8 mouse cellular contexts compared by ENCODE assay signal in genomic region chr8:83901566-83902485, GRCm38 (mm10). TPM values are rescaled to one million over a fixed set of nuclear protein-coding genes. Genes with fewer than 3 reads are reported as not detected.
DNase-seq lines count a peak whose midpoint lies in the region; TF ChIP-seq lines count a peak whose summit lies in the region.

No protein-coding gene starts in this region.

- peak overlapping the region; percentile 96 for H3K27ac ChIP-seq in limb, embryonic 10.5 days
- H3K27ac ChIP-seq in olfactory bulb, adult 2 months (ENCODE audit: insufficient read depth, low read depth, low read length) = peak overlapping the region; percentile 36; the same call in 1 of the 2 replicates

- peaks cover under 1% of the 10 kb centered on the region; the same call in 1 of the 2 replicates for H3K27me3 ChIP-seq in limb, embryonic 10.5 days (ENCODE audit: low read depth, poor library complexity, severe bottlenecking)

- 12% methylated on average over 14 of the region's 14 CpGs for WGBS in limb, embryonic 10.5 days
- 19% methylated on average over 14 of the region's 14 CpGs for WGBS in olfactory bulb, adult 2 months

- H3K36me3 ChIP-seq in limb, embryonic 10.5 days = peaks cover 11% of the 10 kb centered on the region

- no peak for TF ChIP-seq POLR2A in olfactory bulb, adult 2 months (IDR thresholded peaks at IDR 0.05; ENCODE audit: insufficient read depth, low read depth, low read length)

- no peak for TF ChIP-seq CTCF in olfactory bulb, adult 2 months (IDR thresholded peaks at IDR 0.05; ENCODE audit: insufficient read depth, low read depth, low read length)

- H3K4me3 ChIP-seq in limb, embryonic 10.5 days = peak overlapping the region; percentile 95
- peak overlapping the region; percentile 80 for H3K4me3 ChIP-seq in olfactory bulb, adult 2 months (ENCODE audit: insufficient read depth, low read depth, low read length)

- H3K4me1 ChIP-seq in limb, embryonic 10.5 days = peaks cover 79% of the 10 kb centered on the region
- peaks cover 45% of the 10 kb centered on the region for H3K4me1 ChIP-seq in olfactory bulb, adult 2 months (ENCODE audit: control insufficient read depth, insufficient read depth, low read length)

- peak; percentile 55 for DNase-seq in embryo, embryonic 10.5 days (ENCODE audit: low spot score)
- no peak for DNase-seq in embryo, embryonic 10 days (ENCODE audit: low spot score)
- peak; percentile 58 for DNase-seq in right cerebral cortex, postnatal 4 days
- no peak for DNase-seq in right cerebral cortex, adult 18-20 months
- DNase-seq in limb, embryonic 10.5 days (ENCODE audit: low spot score) = peak; percentile 46
- DNase-seq in gastrocnemius, adult 8-10 months (ENCODE audit: low spot score in 2 of 2) = no peak
- no peak for DNase-seq in adrenal gland, postnatal 14 days

- H3K9me3 ChIP-seq in limb, embryonic 10.5 days (replicated peaks) = no peaks in the 10 kb centered on the region

RNA-seq across cellular contexts. Expression of gene Adgrl1, which starts 1.9 kb away (rescaled TPM):
- 12.3 and 16.2 TPM in 2 replicates for polyA plus RNA-seq in limb, embryonic 10.5 days (2016; fragmentation: Nextera tagmentation; extraction: Ambion mirVana)
- 113 TPM in 1 of 2 replicates, not detected in the other for polyA plus RNA-seq in olfactory bulb, adult 2 months (2012; ENCODE audit: insufficient read depth, insufficient read length, low replicate concordance, missing spikeins)
- total RNA-seq in gastrocnemius, adult 8-10 months (2022) = 10 to 100 TPM in 2 of 4 experiments, 1 to 10 TPM in 2; 9.8 to 17.5 (median 12.5) TPM
- 63.1 and 64.1 TPM in 2 replicates for total RNA-seq in adrenal gland, postnatal 14 days (2021)

RNA-seq across cellular contexts. Expression of gene Gm10644, which starts 53.2 kb away (rescaled TPM):
- polyA plus RNA-seq in limb, embryonic 10.5 days (2016; fragmentation: Nextera tagmentation; extraction: Ambion mirVana) = 0.58 and 0.70 TPM in 2 replicates
- not detected in 2 replicates for polyA plus RNA-seq in olfactory bulb, adult 2 months (2012; ENCODE audit: insufficient read depth, insufficient read length, low replicate concordance, missing spikeins)
- under 1 TPM; 0.24 to 0.94 (median 0.58) TPM for total RNA-seq in gastrocnemius, adult 8-10 months (2022)
- total RNA-seq in adrenal gland, postnatal 14 days (2021) = 1.1 and 1.4 TPM in 2 replicates

RNA-seq across cellular contexts. Expression of gene Asf1b, which starts 53.5 kb away (rescaled TPM):
- 94.6 and 101 TPM in 2 replicates for polyA plus RNA-seq in limb, embryonic 10.5 days (2016; fragmentation: Nextera tagmentation; extraction: Ambion mirVana)
- polyA plus RNA-seq in olfactory bulb, adult 2 months (2012; ENCODE audit: insufficient read depth, insufficient read length, low replicate concordance, missing spikeins) = not detected in 2 replicates
- total RNA-seq in gastrocnemius, adult 8-10 months (2022) = under 1 TPM; 0.31 to 0.56 (median 0.41) TPM
- 9.7 and 10.7 TPM in 2 replicates for total RNA-seq in adrenal gland, postnatal 14 days (2021)

Comparison
In these comparisons a context has a peak if more than half of its experiments do, and no peak if none do; other contexts are left out.
1. DNase-seq: peak in embryo, embryonic 10.5 days (single experiment), right cerebral cortex, postnatal 4 days (single experiment) and limb, embryonic 10.5 days (single experiment); none in embryo, embryonic 10 days (single experiment), right cerebral cortex, adult 18-20 months (single experiment), gastrocnemius, adult 8-10 months (0 of 2) and adrenal gland, postnatal 14 days (single experiment).